ENCODE assay signal across 19 mouse cellular contexts in the genomic region with DNA sequence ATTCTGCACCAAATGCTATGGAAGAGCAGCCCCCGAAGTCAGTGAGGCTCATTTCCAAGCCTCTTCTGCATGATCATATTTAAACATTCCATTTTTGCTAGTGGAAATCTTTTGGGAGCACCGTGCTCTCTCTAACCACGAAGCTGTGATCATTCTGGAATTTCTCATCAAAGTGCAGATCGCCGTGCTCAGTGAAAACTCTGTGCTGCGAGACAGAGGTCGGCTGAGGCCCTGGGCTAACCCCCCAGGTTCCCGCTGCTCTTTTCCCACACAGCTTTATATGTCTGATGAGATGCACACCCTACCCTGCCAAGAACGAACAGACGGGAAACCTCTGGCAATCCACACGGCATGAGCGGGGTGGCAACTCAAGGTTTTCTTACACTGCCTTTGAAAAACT.
DNase-seq lines count a peak whose midpoint lies in the region; ATAC-seq and TF ChIP-seq lines count a peak whose summit lies in the region.
"Had no signal": no experiment of that assay in that cellular context is flagged by ENCODE, and none has a peak within 500 bp of the region (broad histone marks: within the 10 kb centered on the region; RNA-seq: fewer than 3 reads in every experiment).

No protein-coding gene starts in this region.

- peak; percentile 52 for DNase-seq in heart, adult 11 months
- no peak for DNase-seq in heart, adult 18-20 months
- DNase-seq in limb, embryonic 14.5 days (ENCODE audit: low spot score), result peak; percentile 20
- no peak for DNase-seq in limb, embryonic 10.5 days (ENCODE audit: low spot score)
- DNase-seq in brain, embryonic 14.5 days (ENCODE audit: low read depth), result peak; percentile 64
- DNase-seq in fibroblast of lung, adult 2 months (ENCODE audit: low read depth), result peak; percentile 18
- no peak for DNase-seq in adrenal gland, adult 2 months
- no peak for DNase-seq in gastrocnemius, adult 18-20 months (ENCODE audit: low spot score)
- DNase-seq: cerebellum, adult 11 months; gastrocnemius, postnatal 36 days had no signal

- 45% methylated on average over 12 of the region's 12 CpGs for WGBS in limb, embryonic 14.5 days
- 85% methylated on average over 12 of the region's 12 CpGs for WGBS in limb, embryonic 10.5 days

- no peak overlapping the region for H3K27ac ChIP-seq in limb, embryonic 14.5 days (replicated peaks; ENCODE audit: low read depth, low read length)
- H3K27ac ChIP-seq in limb, embryonic 10.5 days, result no peak overlapping the region
- H3K27ac ChIP-seq: hindbrain, embryonic 15.5 days; limb, embryonic 12.5 days; liver, embryonic 15.5 days; neural tube, embryonic 12.5 days had no signal

- H3K4me2 ChIP-seq in limb, embryonic 14.5 days (replicated peaks; ENCODE audit: low read depth, low read length, severe bottlenecking), result no peak overlapping the region
- H3K4me2 ChIP-seq: embryonic facial prominence, embryonic 12.5 days; heart, embryonic 11.5 days; hindbrain, embryonic 15.5 days; limb, embryonic 12.5 days; liver, embryonic 15.5 days; neural tube, embryonic 12.5 days had no signal

- TF ChIP-seq CTCF in brain, embryonic 14.5 days (IDR thresholded peaks at IDR 0.05; ENCODE audit: borderline replicate concordance, extremely low read depth, insufficient read depth, insufficient read length), result no peak

- no peaks in the 10 kb centered on the region for H3K27me3 ChIP-seq in limb, embryonic 14.5 days (ENCODE audit: control insufficient read depth, insufficient read depth, low read length)
- H3K27me3 ChIP-seq in limb, embryonic 10.5 days (ENCODE audit: low read depth, poor library complexity, severe bottlenecking), result no peaks in the 10 kb centered on the region
- H3K27me3 ChIP-seq: embryonic facial prominence, embryonic 12.5 days; hindbrain, embryonic 15.5 days; limb, embryonic 12.5 days; liver, embryonic 15.5 days; neural tube, embryonic 12.5 days had no signal

- H3K4me1 ChIP-seq in limb, embryonic 14.5 days (ENCODE audit: control insufficient read depth, insufficient read depth, low read length), result peaks cover 9% of the 10 kb centered on the region; the same call in 1 of the 2 replicates
- H3K4me1 ChIP-seq in limb, embryonic 10.5 days, result peaks cover 26% of the 10 kb centered on the region; the same call in 1 of the 2 replicates
- H3K4me1 ChIP-seq: liver, embryonic 15.5 days had no signal

- no peaks in the 10 kb centered on the region for H3K9me3 ChIP-seq in limb, embryonic 14.5 days (ENCODE audit: control insufficient read depth, low read length)
- no peaks in the 10 kb centered on the region for H3K9me3 ChIP-seq in limb, embryonic 10.5 days (replicated peaks)
- H3K9me3 ChIP-seq: embryonic facial prominence, embryonic 12.5 days; hindbrain, embryonic 15.5 days; limb, embryonic 12.5 days; liver, embryonic 15.5 days; megakaryocyte, embryonic 14.5 days; neural tube, embryonic 12.5 days had no signal

- no peak overlapping the region for H3K9ac ChIP-seq in limb, embryonic 14.5 days (ENCODE audit: low read depth, low read length, severe bottlenecking)
- H3K9ac ChIP-seq: embryonic facial prominence, embryonic 12.5 days; hindbrain, embryonic 15.5 days; limb, embryonic 12.5 days; liver, embryonic 15.5 days; neural tube, embryonic 12.5 days had no signal

- H3K4me3 ChIP-seq in limb, embryonic 14.5 days (replicated peaks; ENCODE audit: low read length), result no peak overlapping the region
- H3K4me3 ChIP-seq in limb, embryonic 10.5 days, result no peak overlapping the region
- H3K4me3 ChIP-seq: embryonic facial prominence, embryonic 12.5 days; hindbrain, embryonic 15.5 days; limb, embryonic 12.5 days; liver, embryonic 15.5 days; megakaryocyte, embryonic 14.5 days; neural tube, embryonic 12.5 days had no signal

- 0 out of 2 replicates have a peak, but pooled peaks have one; percentile 11 for ATAC-seq in limb, embryonic 14.5 days (ENCODE audit: low FRiP score, low read depth)
- ATAC-seq: intestine, postnatal 0 days; lung, postnatal 0 days had no signal

- no peak for TF ChIP-seq POLR2A in limb, embryonic 14.5 days (IDR thresholded peaks at IDR 0.05; ENCODE audit: borderline replicate concordance, extremely low read depth, insufficient read depth, insufficient read length)
- TF ChIP-seq POLR2A in brain, embryonic 14.5 days (IDR thresholded peaks at IDR 0.05; ENCODE audit: borderline replicate concordance, extremely low read depth, insufficient read depth, insufficient read length, poor library complexity, severe bottlenecking), result no peak

- H3K36me3 ChIP-seq in limb, embryonic 14.5 days (ENCODE audit: control insufficient read depth, insufficient read depth, low read length), result no peaks in the 10 kb centered on the region
- no peaks in the 10 kb centered on the region for H3K36me3 ChIP-seq in limb, embryonic 10.5 days
- H3K36me3 ChIP-seq: embryonic facial prominence, embryonic 12.5 days; hindbrain, embryonic 15.5 days; limb, embryonic 12.5 days; liver, embryonic 15.5 days; neural tube, embryonic 12.5 days had no signal

Comparison
In these comparisons a context has a peak if more than half of its experiments do, and no peak if none do; other contexts are left out.
1. DNase-seq: peak in heart, adult 11 months (single experiment), limb, embryonic 14.5 days (single experiment), brain, embryonic 14.5 days (single experiment) and fibroblast of lung, adult 2 months (single experiment); none in heart, adult 18-20 months (0 of 2), limb, embryonic 10.5 days (single experiment), adrenal gland, adult 2 months (single experiment) and gastrocnemius, adult 18-20 months (single experiment).